Mouse (Mus musculus): ENCODE measurements around the gene Iqch. TPM values are rescaled to one million over a fixed set of nuclear protein-coding genes. Genes with fewer than 3 reads are reported as not detected.

Iqch gene
- total RNA-seq, 2 experiments from 2014 or later = 0.07 TPM; not detected in 1

DNA sequence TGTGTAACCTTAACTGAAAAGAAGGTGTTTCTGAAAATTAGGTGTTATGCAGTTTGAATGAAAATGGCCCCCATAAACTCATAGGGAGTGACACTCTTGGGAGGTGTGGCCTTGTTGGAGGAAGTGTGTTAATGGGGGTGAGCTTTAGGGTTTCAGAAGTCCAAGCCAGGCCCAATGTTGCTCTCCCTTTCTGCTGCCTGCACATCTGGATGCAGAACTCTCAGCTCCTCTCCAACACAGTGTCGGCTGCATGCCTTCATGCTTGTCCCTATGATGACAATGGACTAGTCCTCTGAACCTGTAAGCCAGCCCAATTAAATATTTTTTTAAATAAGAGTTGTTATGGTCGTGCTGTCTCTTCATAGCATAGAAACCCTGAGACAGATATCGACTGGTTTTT, 222.0 kb downstream of the Iqch start:
- no peak for DNase-seq (ENCODE audit: low spot score in 2 of 2)

DNA sequence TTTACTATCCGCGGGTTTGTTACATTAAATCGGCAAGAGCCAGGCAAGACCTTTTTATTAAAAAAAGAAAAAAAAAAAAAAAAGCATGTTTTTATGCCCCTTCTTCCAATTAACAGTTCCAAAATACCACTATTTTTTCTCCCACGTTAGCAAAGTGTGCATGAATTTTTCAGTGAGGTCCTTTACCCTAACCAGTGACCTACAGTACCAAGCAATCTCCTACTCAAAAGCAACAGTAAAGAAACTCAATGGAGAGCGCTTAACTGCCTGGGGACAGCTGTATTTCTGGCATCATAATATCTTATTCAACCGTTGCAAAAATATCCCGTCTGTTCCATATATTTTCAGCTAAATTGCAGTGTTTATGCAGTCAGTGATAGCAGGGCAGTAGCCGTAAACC, 224.1 kb downstream of the Iqch start:
- DNase-seq (ENCODE audit: low spot score in 2 of 2) = no peak

DNA sequence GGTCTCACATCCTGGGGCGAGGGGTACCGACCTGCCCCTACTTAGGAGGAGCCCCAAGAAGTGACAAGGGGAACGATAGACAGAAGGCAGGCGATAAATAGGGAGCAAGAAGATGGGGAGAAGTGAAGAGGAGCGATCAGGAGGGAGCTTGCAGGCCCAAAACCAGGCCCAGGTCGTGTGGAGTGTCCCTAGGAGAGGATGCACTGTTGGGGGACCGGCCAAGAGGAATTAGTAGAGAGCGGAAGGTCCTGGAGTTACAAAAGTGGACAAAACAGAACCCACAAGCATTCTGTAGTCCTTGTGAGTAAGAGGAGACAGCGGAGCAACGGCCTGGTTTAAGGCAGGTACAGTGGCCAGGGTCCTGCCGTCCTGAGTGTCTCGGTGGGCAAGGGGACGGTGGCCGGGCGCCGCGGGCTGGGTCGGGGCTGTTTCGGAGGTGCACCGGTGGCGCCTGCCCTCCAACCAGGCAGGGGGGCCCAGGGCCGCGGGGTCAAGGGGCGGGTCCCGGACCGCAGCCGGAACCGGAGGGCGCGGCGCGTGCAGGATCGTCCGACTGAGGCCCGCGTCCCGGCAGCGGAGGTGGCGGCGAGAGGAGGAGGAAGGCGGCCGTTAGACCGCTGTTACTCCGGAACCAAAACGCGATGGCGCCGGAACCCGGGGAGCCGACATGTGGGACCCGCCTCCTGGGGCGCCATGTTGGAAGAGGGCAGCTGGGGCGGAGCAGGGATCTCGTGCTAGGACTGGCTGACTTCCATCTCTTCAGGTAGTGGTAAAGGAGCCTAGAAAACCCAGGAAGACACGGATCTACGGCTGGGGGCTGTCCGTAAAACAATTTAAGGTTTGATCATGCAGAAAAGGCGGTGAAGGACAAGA, 224.8 kb downstream of the Iqch start, which contains the start of gene Map2k5:
Map2k5 (minus strand) TSS at position 633 of the 873 bp plus-strand sequence.
- peak; percentile 87 to 93 for DNase-seq (ENCODE audit: low spot score in 2 of 2)

DNA sequence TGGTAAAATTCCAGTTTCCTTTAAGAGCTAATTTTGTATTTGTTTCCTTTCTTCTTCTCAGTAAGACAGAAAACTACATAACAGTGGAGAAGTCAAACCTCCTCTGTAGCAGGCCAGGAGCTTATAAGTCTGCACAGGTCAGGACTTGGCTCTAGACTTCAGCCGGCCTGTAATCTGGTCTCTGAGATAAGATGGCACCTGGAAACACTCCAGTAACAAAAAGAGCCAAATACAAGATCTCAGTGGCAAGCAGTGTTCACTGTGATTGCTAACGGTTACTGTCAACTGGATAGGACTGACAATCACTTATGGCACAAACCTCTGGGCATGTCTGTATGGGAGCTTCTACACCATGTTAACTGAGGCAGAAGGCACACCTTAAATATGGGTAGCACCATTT, 229.0 kb downstream of the Iqch start:
- no peak for DNase-seq (ENCODE audit: low spot score in 2 of 2)

DNA sequence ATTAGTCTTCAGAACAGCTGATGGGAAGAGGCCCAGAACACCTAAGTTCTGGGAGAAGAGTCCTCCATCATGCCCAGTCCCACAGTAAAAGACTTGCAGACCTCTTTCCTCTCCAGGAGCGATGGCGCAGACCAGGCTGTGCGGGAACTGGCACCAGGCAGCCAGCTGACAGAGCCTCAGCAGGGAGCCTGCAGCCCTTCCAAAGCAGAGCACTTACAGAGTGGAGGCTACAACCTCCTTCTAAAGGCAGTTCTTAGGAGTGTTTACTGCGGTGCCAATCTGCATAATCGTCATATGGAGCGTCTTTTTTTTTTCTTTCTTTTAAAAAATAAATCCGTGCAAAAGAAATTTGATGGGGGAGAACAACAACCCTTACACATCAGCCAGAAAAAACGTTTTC, 229.8 kb downstream of the Iqch start:
- no peak for DNase-seq (ENCODE audit: low spot score in 2 of 2)

Other genes starting within 250 kb of the Iqch start
- gene Map2k5, start 224.6 kb downstream of the Iqch start, total RNA-seq (2021) = 10 to 100 TPM; 29.9 to 32.7 TPM
- gene 2300009A05Rik, start 203.2 kb downstream of the Iqch start, total RNA-seq (2021) = 10 to 100 TPM; 24.6 to 30.0 TPM
- gene Aagab, start 167 bp upstream of the Iqch start, total RNA-seq (2021) = 10 to 100 TPM; 59.0 to 64.8 TPM
- gene Smad3, start 155.5 kb upstream of the Iqch start, total RNA-seq (2021) = 10 to 100 TPM; 58.2 to 62.5 TPM

Measured in layer of hippocampus, adult 18-20 months (tissue).